9 mouse cellular contexts compared by ENCODE assay signal in genomic region chr17:72043001-72043666, GRCm38 (mm10).
DNase-seq lines count a peak whose midpoint lies in the region; ATAC-seq lines count a peak whose summit lies in the region.
"Had no signal": no experiment of that assay in that cellular context is flagged by ENCODE, and none has a peak within 500 bp of the region (broad histone marks: within the 10 kb centered on the region; RNA-seq: fewer than 3 reads in every experiment).

No protein-coding gene starts in this region.

- H3K9me3 ChIP-seq in hindbrain, embryonic 15.5 days, result no peaks in the 10 kb centered on the region
- no peaks in the 10 kb centered on the region for H3K9me3 ChIP-seq in hindbrain, embryonic 11.5 days (ENCODE audit: control insufficient read depth, low read length)
- H3K9me3 ChIP-seq in forebrain, embryonic 15.5 days, result no peaks in the 10 kb centered on the region
- H3K9me3 ChIP-seq in midbrain, embryonic 15.5 days, result no peaks in the 10 kb centered on the region

- no peak overlapping the region for H3K9ac ChIP-seq in hindbrain, embryonic 15.5 days
- H3K9ac ChIP-seq in hindbrain, embryonic 11.5 days (ENCODE audit: low read depth, low read length), result no peak overlapping the region
- no peak overlapping the region for H3K9ac ChIP-seq in forebrain, embryonic 15.5 days (replicated peaks)
- no peak overlapping the region for H3K9ac ChIP-seq in midbrain, embryonic 15.5 days

- H3K27me3 ChIP-seq in hindbrain, embryonic 15.5 days, result no peaks in the 10 kb centered on the region
- H3K27me3 ChIP-seq in hindbrain, embryonic 11.5 days (ENCODE audit: control insufficient read depth, insufficient read depth, low read length), result no peaks in the 10 kb centered on the region
- H3K27me3 ChIP-seq in forebrain, embryonic 15.5 days, result no peaks in the 10 kb centered on the region
- no peaks in the 10 kb centered on the region for H3K27me3 ChIP-seq in midbrain, embryonic 15.5 days (replicated peaks)

- H3K4me2 ChIP-seq in hindbrain, embryonic 15.5 days, result peak overlapping the region; percentile 1; the same call in 1 of the 2 replicates
- H3K4me2 ChIP-seq in hindbrain, embryonic 11.5 days (replicated peaks; ENCODE audit: low read depth, low read length), result no peak overlapping the region
- peak overlapping the region; percentile 28 for H3K4me2 ChIP-seq in forebrain, embryonic 15.5 days (replicated peaks)
- no peak overlapping the region for H3K4me2 ChIP-seq in midbrain, embryonic 15.5 days

- intact Hi-C loops in heart, postnatal 36 days (cut with DNase I), result loop anchor here (5.0 kb wide), 1 partner anchor 46 kb away; no protein-coding TSS in a partner anchor

- DNase-seq in hindbrain, embryonic 11.5 days (ENCODE audit: low spot score), result no peak
- peak; percentile 50 to 54 for DNase-seq in heart, postnatal 36 days
- peak; percentile 80 to 90 for DNase-seq in layer of hippocampus, postnatal 14 days (ENCODE audit: low spot score in 2 of 2)
- DNase-seq in embryo, embryonic 9.5 days (ENCODE audit: extremely low spot score), result no peak

- H3K4me3 ChIP-seq in hindbrain, embryonic 15.5 days, result no peak overlapping the region
- no peak overlapping the region for H3K4me3 ChIP-seq in hindbrain, embryonic 11.5 days (ENCODE audit: low read depth, low read length)
- H3K4me3 ChIP-seq in forebrain, embryonic 15.5 days, result no peak overlapping the region
- H3K4me3 ChIP-seq in midbrain, embryonic 15.5 days, result no peak overlapping the region
- H3K4me3 ChIP-seq: erythroblast, embryonic 14.5 days had no signal

- peaks cover 35% of the 10 kb centered on the region for H3K4me1 ChIP-seq in hindbrain, embryonic 15.5 days (replicated peaks)
- H3K4me1 ChIP-seq in hindbrain, embryonic 11.5 days (replicated peaks; ENCODE audit: control insufficient read depth, insufficient read depth, low read length), result no peaks in the 10 kb centered on the region
- H3K4me1 ChIP-seq in forebrain, embryonic 15.5 days, result peaks cover 21% of the 10 kb centered on the region
- H3K4me1 ChIP-seq in midbrain, embryonic 15.5 days, result peaks cover 12% of the 10 kb centered on the region

- H3K36me3 ChIP-seq in hindbrain, embryonic 15.5 days, result no peaks in the 10 kb centered on the region
- H3K36me3 ChIP-seq in hindbrain, embryonic 11.5 days (ENCODE audit: control insufficient read depth, insufficient read depth, low read length), result no peaks in the 10 kb centered on the region
- no peaks in the 10 kb centered on the region for H3K36me3 ChIP-seq in forebrain, embryonic 15.5 days
- no peaks in the 10 kb centered on the region for H3K36me3 ChIP-seq in midbrain, embryonic 15.5 days (replicated peaks)

- WGBS in hindbrain, embryonic 15.5 days, result 43% methylated on average over 9 of the region's 9 CpGs
- 76% methylated on average over 9 of the region's 9 CpGs for WGBS in hindbrain, embryonic 11.5 days
- WGBS in forebrain, embryonic 15.5 days, result 14% methylated on average over 9 of the region's 9 CpGs
- 43% methylated on average over 9 of the region's 9 CpGs for WGBS in midbrain, embryonic 15.5 days

- peak; percentile 76 for ATAC-seq in hindbrain, embryonic 15.5 days (ENCODE audit: low FRiP score, low read depth)
- no peak for ATAC-seq in hindbrain, embryonic 11.5 days (ENCODE audit: low FRiP score)
- ATAC-seq in forebrain, embryonic 15.5 days (replicated peaks), result peak; percentile 92
- ATAC-seq in midbrain, embryonic 15.5 days (replicated peaks), result peak; percentile 81
- no peak for ATAC-seq in megakaryocyte-erythroid progenitor cell, adult 5-6 weeks (replicated peaks; ENCODE audit: low FRiP score, low TSS enrichment, poor library complexity, severe bottlenecking)

- peak overlapping the region; percentile 67 for H3K27ac ChIP-seq in hindbrain, embryonic 15.5 days (replicated peaks)
- H3K27ac ChIP-seq in hindbrain, embryonic 11.5 days (ENCODE audit: low read depth, low read length), result no peak overlapping the region
- H3K27ac ChIP-seq in forebrain, embryonic 15.5 days (replicated peaks), result peak overlapping the region; percentile 74
- peak overlapping the region; percentile 49; the same call in 1 of the 2 replicates for H3K27ac ChIP-seq in midbrain, embryonic 15.5 days

Comparison
In these comparisons a context has a peak if more than half of its experiments do, and no peak if none do; other contexts are left out.
1. ATAC-seq: peak in hindbrain, embryonic 15.5 days (single experiment), forebrain, embryonic 15.5 days (single experiment) and midbrain, embryonic 15.5 days (single experiment); none in hindbrain, embryonic 11.5 days (single experiment) and megakaryocyte-erythroid progenitor cell, adult 5-6 weeks (single experiment).
2. H3K4me2 ChIP-seq: peak in hindbrain, embryonic 15.5 days (single experiment) and forebrain, embryonic 15.5 days (single experiment); none in hindbrain, embryonic 11.5 days (single experiment) and midbrain, embryonic 15.5 days (single experiment).
3. DNase-seq: peak in heart, postnatal 36 days (2 of 2) and layer of hippocampus, postnatal 14 days (2 of 2); none in hindbrain, embryonic 11.5 days (single experiment) and embryo, embryonic 9.5 days (single experiment).